Mouse (Mus musculus) heart, embryonic 16.5 days (tissue): ENCODE results near the gene Eef1akmt4. TPM values are rescaled to one million over a fixed set of nuclear protein-coding genes. Genes with fewer than 3 reads are reported as not detected.

Source experiments
- ATAC-seq: fragments of 200-750 bp; cut with Nextera tagmentation; replicated peaks from 2 replicates; pipeline ENCODE4 v1.8.0; 2017; ENCODE audit warnings: moderate number of reproducible peaks; ENCODE audit not compliant: insufficient read depth, low FRiP score; ENCODE audit errors: extremely low read depth
- H3K27ac ChIP-seq: fragments of 300-500 bp; sonication (generic); 2 replicates; pipeline ENCODE4 v1.5.1; 2014; ENCODE audit warnings: mild to moderate bottlenecking, low read length, control low read depth, moderate library complexity
- H3K27me3 ChIP-seq: fragments of 300-500 bp; sonication (generic); 2 replicates; pipeline ENCODE4 v1.6.1; 2014; ENCODE audit warnings: low read length, mixed read lengths; ENCODE audit not compliant: control insufficient read depth, insufficient read depth
- H3K36me3 ChIP-seq: fragments of 300-500 bp; sonication (generic); 2 replicates; pipeline ENCODE4 v1.6.1; 2014; ENCODE audit not compliant: control insufficient read depth, insufficient read depth
- H3K4me1 ChIP-seq: fragments of 300-500 bp; sonication (generic); 2 replicates; pipeline ENCODE4 v1.6.1; 2014; ENCODE audit warnings: low read length, mixed read lengths; ENCODE audit not compliant: control insufficient read depth, insufficient read depth
- H3K4me2 ChIP-seq: fragments of 300-500 bp; sonication (generic); 2 replicates; pipeline ENCODE4 v1.6.1; 2014; ENCODE audit warnings: low read depth, mild to moderate bottlenecking, control low read depth, low read length
- H3K4me3 ChIP-seq: fragments of 300-500 bp; sonication (generic); 2 replicates; pipeline ENCODE4 v1.5.1; 2014; ENCODE audit warnings: mild to moderate bottlenecking, control low read depth, low read length
- H3K9ac ChIP-seq: fragments of 300-500 bp; sonication (generic); 2 replicates; pipeline ENCODE4 v1.6.1; 2014; ENCODE audit warnings: low read length, control low read depth
- H3K9me3 ChIP-seq: fragments of 300-500 bp; sonication (generic); replicated peaks from 2 replicates; pipeline ENCODE4 v1.6.1; 2016; ENCODE audit warnings: low read length; ENCODE audit not compliant: control insufficient read depth
- WGBS: fragments of 180-500 bp; shearing (Covaris S2); extraction: QIAGEN DNeasy Blood & Tissue Kit; methylation state at CpG from one replicate; pipeline ENCODE4 v1.1.7; 2014; 5-methylcytosine and 5-hydroxymethylcytosine counted together
- polyA plus RNA-seq: library from polyadenylated mRNA; unstranded; fragments of >200 nt; fragmentation: Nextera tagmentation; extraction: Ambion mirVana; gene quantifications from 2 replicates; pipeline ENCODE4 v1.2.1, GENCODE M21; 2015

Eef1akmt4 gene
- polyA plus RNA-seq, 1 experiment from 2014 or later, result 19.9 TPM

GRCm38 (mm10) chr16:20621991-20622685 lies 10.7 kb downstream of the Eef1akmt4 start:
- Histone ChIP-seq H3K27me3 (peaks cover 36% of the 10 kb centered on the region), H3K9me3 (no peaks in the 10 kb centered on the region), H3K4me3 (peak overlapping the region; percentile 72), H3K4me2 (peak overlapping the region; percentile 98), H3K4me1 (peaks cover 19% of the 10 kb centered on the region), H3K27ac (0 out of 2 replicates have a peak overlapping the region, but pooled peaks have one; percentile 26), H3K36me3 (no peaks in the 10 kb centered on the region), H3K9ac (peak overlapping the region; percentile 55)
- WGBS, result under 1% methylated on average over 35 of the region's 37 CpGs
- ATAC-seq, result peak; percentile 33

- Histone ChIP-seq H3K9me3 (no peaks in the 10 kb centered on the region), H3K4me3 (no peak overlapping the region), H3K36me3 (no peaks in the 10 kb centered on the region), H3K27ac (no peak overlapping the region), H3K9ac (no peak overlapping the region), H3K27me3 (peaks cover 36% of the 10 kb centered on the region), H3K4me1 (peaks cover 19% of the 10 kb centered on the region), H3K4me2 (no peak overlapping the region)
- ATAC-seq, result no peak
- 54% methylated on average over 2 of the region's 2 CpGs for WGBS
Observed at GRCm38 (mm10) chr16:20623211-20623610, 11.8 kb downstream of the Eef1akmt4 start.

DNA sequence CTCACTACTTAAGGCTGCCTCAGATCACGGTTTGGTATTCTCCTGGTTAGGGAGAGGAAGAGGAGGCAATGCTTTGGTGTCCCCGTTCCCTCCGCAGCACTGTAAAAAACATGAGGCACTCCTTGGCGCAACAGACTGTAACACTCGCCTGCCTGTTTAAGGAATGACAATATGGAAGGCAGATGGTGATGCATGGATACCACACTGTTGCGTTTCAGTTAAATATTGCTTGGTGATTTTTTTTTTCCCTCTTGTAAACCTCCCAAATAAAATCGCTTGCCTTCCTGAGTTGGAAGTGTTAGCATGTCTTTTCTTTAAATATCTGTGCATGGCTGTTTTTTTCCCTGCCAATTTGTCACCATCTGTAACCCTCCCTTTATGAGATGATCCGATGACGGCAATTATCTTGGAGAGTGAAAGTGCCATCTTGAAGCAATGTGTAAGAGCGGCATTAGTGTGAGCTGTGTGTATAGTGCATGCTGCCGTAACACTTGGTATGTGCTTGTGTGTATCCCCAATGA lies 17.5 kb downstream of the Eef1akmt4 start:
- Histone ChIP-seq H3K4me3 (no peak overlapping the region), H3K9ac (no peak overlapping the region), H3K4me1 (peaks cover 7% of the 10 kb centered on the region; the same call in 1 of the 2 replicates), H3K9me3 (no peaks in the 10 kb centered on the region), H3K4me2 (no peak overlapping the region; the same call in 1 of the 2 replicates), H3K36me3 (no peaks in the 10 kb centered on the region), H3K27me3 (peaks cover 22% of the 10 kb centered on the region), H3K27ac (no peak overlapping the region)
- whole genome bisulfite sequencing, result 52% methylated on average over 11 of the region's 11 CpGs
- no peak for ATAC-seq

DNA sequence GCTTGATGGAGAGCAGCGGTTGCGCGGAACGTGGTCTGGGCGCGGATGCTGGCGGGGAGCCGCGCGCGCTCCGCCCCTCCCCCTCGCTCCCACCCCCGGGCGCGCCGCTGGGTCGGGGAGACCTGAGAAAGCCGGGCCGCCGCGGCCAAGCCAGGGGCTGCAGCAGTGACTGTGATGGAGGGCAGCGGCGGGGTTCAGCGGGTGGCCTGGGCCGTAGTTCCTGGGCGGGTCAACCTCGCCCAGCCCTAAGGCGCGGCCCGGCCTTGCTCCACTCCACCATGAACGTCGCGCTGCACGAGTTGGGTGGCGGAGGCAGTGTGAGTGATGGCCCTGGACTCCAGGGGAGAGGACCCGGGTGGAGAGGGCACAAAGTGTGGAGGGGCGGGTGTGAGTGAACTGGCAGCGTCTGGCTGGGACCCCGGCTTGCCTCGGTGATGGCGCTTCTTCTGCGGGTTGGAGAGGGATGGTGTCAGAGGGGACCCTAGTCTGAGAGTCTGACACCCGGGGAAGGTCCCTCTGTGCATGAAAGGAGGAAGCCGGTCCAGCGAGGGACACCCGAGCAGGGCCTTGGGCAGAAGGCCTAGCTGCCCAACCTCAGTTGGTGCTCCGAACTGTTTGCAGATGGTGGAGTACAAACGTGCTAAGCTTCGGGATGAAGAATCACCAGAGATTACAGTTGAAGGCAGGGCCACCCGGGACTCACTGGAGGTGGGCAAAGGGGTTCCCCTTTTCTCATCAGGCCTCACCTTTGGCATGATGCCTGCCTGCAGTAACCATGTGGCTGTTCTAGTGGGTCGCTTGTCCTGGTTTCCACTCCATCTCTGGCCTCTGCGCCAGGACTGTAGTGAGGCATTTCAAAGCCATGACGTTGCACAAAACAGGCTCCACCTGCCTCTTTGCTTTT lies 18.6 kb downstream of the Eef1akmt4 start, which contains the start of gene Ece2:
Gene Ece2 (plus strand): TSS at position 98 of the 904 bp plus-strand sequence.
- Histone ChIP-seq H3K9ac (peak within 1 kb of the TSS; percentile 58), H3K4me2 (peak within 1 kb of the TSS; percentile 87), H3K27ac (no peak within 1 kb of the TSS), H3K36me3 (no peaks in the 10 kb centered on the region), H3K9me3 (no peaks in the 10 kb centered on the region), H3K4me3 (peak within 1 kb of the TSS; percentile 61), H3K27me3 (peaks cover 22% of the 10 kb centered on the region), H3K4me1 (peaks cover 7% of the 10 kb centered on the region; the same call in 1 of the 2 replicates)
- WGBS, result 9% methylated on average over 52 of the region's 54 CpGs
- ATAC-seq, result no peak; the same call in 1 of the 2 replicates

GRCm38 (mm10) chr16:20637410-20637809 lies 26.0 kb downstream of the Eef1akmt4 start:
- Histone ChIP-seq H3K27me3 (no peaks in the 10 kb centered on the region), H3K4me2 (no peak overlapping the region), H3K9ac (no peak overlapping the region), H3K4me3 (no peak overlapping the region), H3K27ac (no peak overlapping the region), H3K36me3 (no peaks in the 10 kb centered on the region), H3K4me1 (no peaks in the 10 kb centered on the region), H3K9me3 (no peaks in the 10 kb centered on the region)
- no peak for ATAC-seq
- 72% methylated on average over 8 of the region's 8 CpGs for WGBS

- ATAC-seq, result no peak
- no peaks in the 10 kb centered on the region for H3K36me3 ChIP-seq
- H3K4me3 ChIP-seq, result no peak overlapping the region
- no peak overlapping the region for H3K4me2 ChIP-seq
- no peak overlapping the region for H3K9ac ChIP-seq
- whole genome bisulfite sequencing, result 72% methylated on average over 8 of the region's 8 CpGs
- H3K4me1 ChIP-seq, result no peaks in the 10 kb centered on the region
- no peak overlapping the region for H3K27ac ChIP-seq
- no peaks in the 10 kb centered on the region for H3K27me3 ChIP-seq
- no peaks in the 10 kb centered on the region for H3K9me3 ChIP-seq
Observed at GRCm38 (mm10) chr16:20638367-20638766, 27.0 kb downstream of the Eef1akmt4 start.

DNA sequence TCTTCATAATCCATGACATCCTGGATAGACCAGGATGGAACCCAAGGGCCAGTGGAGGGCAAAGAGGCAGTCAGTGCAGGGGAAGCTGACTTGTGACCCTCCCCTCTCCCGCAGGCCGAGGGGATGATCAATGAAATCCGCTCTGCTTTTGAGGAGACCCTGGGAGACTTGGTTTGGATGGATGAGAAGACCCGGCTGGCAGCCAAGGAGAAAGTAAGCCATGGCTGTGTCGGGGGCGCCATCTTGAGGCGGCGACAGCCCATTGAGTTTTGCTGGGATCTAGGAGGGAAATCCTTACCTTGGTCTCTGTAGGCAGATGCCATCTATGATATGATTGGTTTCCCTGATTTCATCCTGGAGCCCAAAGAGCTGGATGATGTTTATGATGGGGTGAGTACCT lies 30.8 kb downstream of the Eef1akmt4 start:
- 7% methylated on average over 8 of the region's 8 CpGs for WGBS
- no peaks in the 10 kb centered on the region for H3K9me3 ChIP-seq
- ATAC-seq, result no peak
- H3K4me3 ChIP-seq, result no peak overlapping the region
- no peak overlapping the region for H3K4me2 ChIP-seq
- no peak overlapping the region for H3K9ac ChIP-seq
- no peaks in the 10 kb centered on the region for H3K27me3 ChIP-seq
- H3K27ac ChIP-seq, result no peak overlapping the region
- no peaks in the 10 kb centered on the region for H3K36me3 ChIP-seq
- H3K4me1 ChIP-seq, result no peaks in the 10 kb centered on the region

- H3K4me3 ChIP-seq, result no peak overlapping the region
- no peak overlapping the region for H3K9ac ChIP-seq
- no peaks in the 10 kb centered on the region for H3K27me3 ChIP-seq
- no peaks in the 10 kb centered on the region for H3K9me3 ChIP-seq
- no peaks in the 10 kb centered on the region for H3K36me3 ChIP-seq
- H3K4me1 ChIP-seq, result no peaks in the 10 kb centered on the region
- no peak overlapping the region for H3K27ac ChIP-seq
- ATAC-seq, result no peak
- 78% methylated on average over 7 of the region's 7 CpGs for WGBS
- no peak overlapping the region for H3K4me2 ChIP-seq
Observed at GRCm38 (mm10) chr16:20643911-20644310, 32.5 kb downstream of the Eef1akmt4 start.
